Mouse (Mus musculus): ENCODE results near the gene Per1.

Gene Per1

DNA sequence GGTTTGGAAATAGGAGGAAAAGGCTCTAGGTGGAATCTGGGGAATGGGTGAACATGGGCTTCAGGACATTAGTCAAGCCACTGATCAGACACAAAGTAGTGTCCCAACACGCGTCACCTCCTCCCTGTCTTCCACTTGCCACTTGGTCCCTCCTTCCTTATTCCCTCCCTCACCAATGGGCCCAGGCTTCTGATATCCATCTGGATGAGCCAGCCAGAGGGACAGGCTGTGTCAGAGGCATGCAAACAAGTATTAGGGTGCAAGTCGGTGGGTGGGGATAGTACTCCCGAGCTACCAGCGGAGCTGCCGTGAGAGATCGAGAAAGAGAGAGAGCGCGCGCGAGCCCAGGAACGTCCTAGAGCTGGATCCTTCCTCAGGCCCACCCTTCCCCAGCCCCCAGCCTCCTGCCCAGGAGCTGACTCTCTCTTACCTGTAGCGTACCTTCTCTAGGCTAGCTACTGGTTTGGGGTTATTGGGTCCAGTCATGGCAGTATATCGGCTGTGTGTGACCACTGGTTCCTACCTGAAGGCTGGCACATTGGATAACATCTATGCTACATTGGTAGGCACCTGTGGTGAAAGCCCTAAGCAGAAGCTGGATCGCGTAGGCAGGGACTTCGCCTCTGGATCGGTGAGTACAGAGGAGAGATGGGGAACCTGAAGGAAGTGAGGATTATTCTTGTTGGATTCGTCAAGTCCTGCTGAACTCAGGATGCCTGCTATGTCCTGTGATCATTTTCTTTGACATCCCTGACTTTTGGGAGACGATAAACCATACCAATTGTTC is 31.1 kb downstream of the Per1 start:
- no peak for DNase-seq (ENCODE audit: extremely low read depth, low read depth, low spot score)

GRCm38 (mm10) chr11:69126706-69127095 is 31.7 kb downstream of the Per1 start:
- no peak for DNase-seq (ENCODE audit: extremely low read depth, low read depth, low spot score)

DNA sequence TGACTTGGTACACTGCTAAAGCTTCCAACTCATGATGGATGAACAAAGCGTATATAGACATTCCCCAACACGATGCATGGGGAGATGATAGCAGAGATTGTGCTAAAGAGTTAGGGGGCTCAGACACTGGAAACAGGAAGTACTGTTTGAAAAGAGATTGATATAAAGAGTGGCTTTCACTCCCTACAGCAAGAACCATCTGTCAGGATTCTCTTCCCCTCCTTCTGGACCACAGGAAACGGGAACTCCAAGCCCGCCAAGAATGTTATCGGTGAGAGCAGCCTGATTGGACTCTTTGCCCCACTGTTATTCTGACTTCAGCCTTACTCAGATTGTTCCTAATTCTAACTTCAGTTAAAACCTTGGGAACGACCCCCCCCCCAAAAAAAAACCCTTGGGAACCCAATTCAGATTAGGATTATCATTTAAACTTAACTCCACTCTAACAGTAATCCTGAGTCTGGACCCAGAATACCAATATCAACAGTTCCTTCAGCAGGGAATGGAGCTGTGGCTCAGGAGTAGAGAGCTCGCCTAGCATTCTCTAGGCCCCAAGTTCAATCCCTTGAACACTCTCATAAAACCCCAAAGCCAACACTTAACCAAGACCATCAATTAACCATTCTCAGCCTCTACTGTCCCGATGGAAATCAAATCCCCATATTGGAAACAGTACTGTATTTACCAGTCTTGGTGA is 33.6 kb downstream of the Per1 start:
- DNase-seq (ENCODE audit: extremely low read depth, low read depth, low spot score): no peak

GRCm38 (mm10) chr11:69133566-69133922 is 38.5 kb downstream of the Per1 start:
- no peak for DNase-seq (ENCODE audit: extremely low read depth, low read depth, low spot score)

- no peak for DNase-seq (ENCODE audit: extremely low read depth, low read depth, low spot score)
Measured at GRCm38 (mm10) chr11:69133923-69134621, 39.1 kb downstream of the Per1 start.

DNA sequence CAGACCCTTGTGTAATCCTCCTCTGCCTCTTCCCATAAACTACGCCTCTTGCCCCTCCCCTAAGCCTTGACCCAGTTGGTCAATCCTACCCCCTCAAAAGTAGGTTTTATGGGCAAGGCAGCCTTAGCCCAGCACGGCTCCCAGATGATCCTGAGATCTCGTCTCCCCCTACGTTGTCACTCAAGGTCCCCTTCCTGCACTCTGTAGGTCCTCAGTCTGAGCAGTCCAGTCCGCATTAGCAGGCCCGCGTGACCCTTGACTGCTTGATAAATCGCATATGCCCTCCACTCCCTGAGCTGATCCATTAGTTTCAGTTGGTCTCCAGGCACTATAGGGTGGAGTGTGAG is 39.6 kb downstream of the Per1 start:
- no peak for DNase-seq (ENCODE audit: extremely low read depth, low read depth, low spot score)

GRCm38 (mm10) chr11:69135361-69135760 is 40.3 kb downstream of the Per1 start:
- no peak for DNase-seq (ENCODE audit: extremely low read depth, low read depth, low spot score)

DNA sequence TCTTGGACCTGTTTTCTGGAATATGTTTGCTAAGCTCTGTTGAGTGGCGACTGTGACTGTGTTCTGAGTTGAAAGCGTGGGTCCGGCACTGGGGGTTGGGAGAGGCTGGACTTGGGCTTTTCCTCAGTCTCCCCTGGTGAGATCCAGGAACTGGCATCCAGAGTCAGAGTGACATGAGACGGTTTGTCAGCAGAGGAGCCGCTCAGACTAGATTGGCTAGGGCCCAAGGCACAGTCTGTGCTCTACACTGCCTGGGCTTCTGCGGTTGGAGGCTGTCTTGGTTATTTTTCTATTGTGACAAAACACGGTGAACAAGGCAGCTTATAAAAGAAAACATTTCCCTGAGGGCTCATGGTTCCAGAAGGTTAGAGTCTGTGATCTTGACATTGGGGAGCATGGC is 52.5 kb downstream of the Per1 start:
- DNase-seq (ENCODE audit: extremely low read depth, low read depth, low spot score): no peak

GRCm38 (mm10) chr11:69148451-69148960 is 53.5 kb downstream of the Per1 start:
- DNase-seq (ENCODE audit: extremely low read depth, low read depth, low spot score): no peak

DNA sequence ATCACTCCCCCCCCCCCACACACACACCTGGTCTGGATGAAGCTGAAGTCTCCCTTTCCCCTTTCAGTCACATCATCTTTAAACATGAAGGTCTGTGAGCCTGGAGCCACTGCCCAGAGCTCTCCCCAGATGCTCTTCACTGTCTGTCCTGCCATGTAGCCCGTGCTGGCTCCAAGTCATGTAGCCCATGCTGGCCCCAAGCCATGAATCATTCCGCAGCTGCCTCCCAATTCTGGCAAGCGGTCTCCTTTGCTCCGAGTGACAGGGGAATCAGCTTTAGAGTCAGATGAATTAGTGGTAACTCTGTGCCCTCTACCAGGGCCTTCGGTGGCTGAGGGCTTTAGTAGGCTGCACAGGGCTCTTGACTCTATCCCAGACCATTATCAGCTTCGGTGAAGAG is 54.7 kb downstream of the Per1 start:
- no peak for DNase-seq (ENCODE audit: extremely low read depth, low read depth, low spot score)

GRCm38 (mm10) chr11:69150444-69150843 is 55.4 kb downstream of the Per1 start:
- DNase-seq (ENCODE audit: extremely low read depth, low read depth, low spot score): no peak

GRCm38 (mm10) chr11:69151004-69151403 is 56.0 kb downstream of the Per1 start:
- DNase-seq (ENCODE audit: extremely low read depth, low read depth, low spot score): no peak

GRCm38 (mm10) chr11:69153831-69154230 is 58.8 kb downstream of the Per1 start:
- DNase-seq (ENCODE audit: extremely low read depth, low read depth, low spot score): no peak

GRCm38 (mm10) chr11:69155351-69155750 is 60.3 kb downstream of the Per1 start:
- DNase-seq (ENCODE audit: extremely low read depth, low read depth, low spot score): no peak

GRCm38 (mm10) chr11:69156800-69157199 is 61.8 kb downstream of the Per1 start, which contains the start of gene Alox12b:
Gene Alox12b, plus strand, starts transcription at chr11:69156989.
- DNase-seq (ENCODE audit: extremely low read depth, low read depth, low spot score): no peak

Measured in fat pad, adult 2 months (tissue).